Mouse (Mus musculus): ENCODE results near the gene Vps8.

DNA sequence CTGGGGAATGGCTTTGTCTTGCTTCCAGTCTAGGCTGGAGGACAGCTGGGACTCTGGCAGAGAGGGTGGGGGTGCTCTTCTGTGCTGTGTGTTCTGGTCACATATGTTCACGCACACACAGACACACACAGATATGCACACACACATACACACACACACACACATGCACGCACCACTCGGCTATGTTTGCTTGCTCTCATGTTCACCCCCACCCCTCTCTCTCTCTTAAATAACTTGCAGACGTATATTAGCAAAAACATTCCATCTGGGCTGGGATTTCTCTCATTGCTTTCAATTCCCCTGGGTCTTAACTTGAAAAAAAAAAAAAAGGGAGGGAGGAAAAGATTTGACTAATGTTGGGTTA lies 45.3 kb upstream of the Vps8 start:
- no peak for TF ChIP-seq EP300 (optimal IDR thresholded peaks at IDR 0.05)
- TF ChIP-seq CTCF (IDR thresholded peaks at IDR 0.05; ENCODE audit: low read depth) = no peak

All from stomach, postnatal 0 days (tissue).